Mouse (Mus musculus) lung, postnatal 0 days (tissue): ENCODE measurements around the gene Dynlt1b. TPM values are rescaled to one million over a fixed set of nuclear protein-coding genes. Genes with fewer than 3 reads are reported as not detected.
"Not testable (repeated sequence)": the region's sequence is repeated elsewhere in the genome, so short reads cannot be mapped to it uniquely, and the experiment has no call there.

Experiments
- ATAC-seq: fragments of 200-750 bp; cut with Nextera tagmentation; 2 replicates; pipeline ENCODE4 v1.8.0; 2017; ENCODE audit warnings: moderate library complexity
- DNase-seq: peaks from one replicate; pipeline ENCODE4 v3.0.0-alpha.2; 2016; ENCODE audit warnings: low spot score
- H3K27ac ChIP-seq: fragments of 300-500 bp; sonication (generic); 2 replicates; pipeline ENCODE4 v1.5.1; 2014; ENCODE audit warnings: antibody characterized with exemption, mild to moderate bottlenecking, low read length, mixed read lengths
- H3K27me3 ChIP-seq: fragments of 300-500 bp; sonication (generic); replicated peaks from 2 replicates; pipeline ENCODE4 v1.6.1; 2014; ENCODE audit warnings: low read length, mixed read lengths; ENCODE audit not compliant: insufficient read depth
- H3K36me3 ChIP-seq: fragments of 300-500 bp; sonication (generic); 2 replicates; pipeline ENCODE4 v1.6.1; 2014; ENCODE audit warnings: low read length, mixed read lengths; ENCODE audit not compliant: insufficient read depth
- H3K4me1 ChIP-seq: fragments of 300-500 bp; sonication (generic); 2 replicates; pipeline ENCODE4 v1.6.1; 2014; ENCODE audit warnings: antibody characterized with exemption, low read depth, low read length, mixed read lengths; ENCODE audit not compliant: insufficient read depth
- H3K4me2 ChIP-seq: fragments of 300-500 bp; sonication (generic); replicated peaks from 2 replicates; pipeline ENCODE4 v1.6.1; 2014; ENCODE audit warnings: low read depth, mild to moderate bottlenecking, low read length, moderate library complexity, mixed read lengths
- H3K4me3 ChIP-seq: fragments of 300-500 bp; sonication (generic); 2 replicates; pipeline ENCODE4 v1.5.1; 2014; ENCODE audit warnings: low read depth, low read length
- H3K9ac ChIP-seq: fragments of 300-500 bp; sonication (generic); replicated peaks from 2 replicates; pipeline ENCODE4 v1.6.1; 2014; ENCODE audit warnings: low read depth, mild to moderate bottlenecking
- H3K9me3 ChIP-seq: fragments of 300-500 bp; sonication (generic); 2 replicates; pipeline ENCODE4 v1.6.1; 2016; ENCODE audit warnings: low read length, mixed read lengths
- EP300 ChIP-seq: IDR thresholded peaks from 2 replicates; pipeline ENCODE4 v1.6.1; 2016; ENCODE audit warnings: antibody characterized with exemption, mild to moderate bottlenecking, control low read depth
- whole genome bisulfite sequencing: fragments of 180-500 bp; shearing (Covaris S2); extraction: QIAGEN DNeasy Blood & Tissue Kit; methylation state at CpG from one replicate; pipeline ENCODE4 v1.1.7; 2014; 5-methylcytosine and 5-hydroxymethylcytosine counted together
- polyA plus RNA-seq: library from polyadenylated mRNA; unstranded; fragments of >200 nt; fragmentation: Nextera tagmentation; extraction: Ambion mirVana; gene quantifications from 2 replicates; pipeline ENCODE4 v1.2.1, GENCODE M21; 2015

Dynlt1b gene
- polyA plus RNA-seq, 1 experiment from 2014 or later: 571 TPM

GRCm38 (mm10) chr17:6420557-6420956, 9.4 kb upstream of the Dynlt1b start:
- 47% methylated on average over 1 of the region's 2 CpGs for WGBS
- peak; percentile 78 for ATAC-seq
- H3K36me3 ChIP-seq, H3K4me1 ChIP-seq, DNase-seq, H3K27ac ChIP-seq, H3K4me3 ChIP-seq, H3K9ac ChIP-seq, H3K4me2 ChIP-seq, H3K9me3 ChIP-seq, H3K27me3 ChIP-seq: not testable (repeated sequence)
- TF ChIP-seq EP300: peak; percentile 46; the same call in 1 of the 2 replicates

GRCm38 (mm10) chr17:6421547-6422326, 8.2 kb upstream of the Dynlt1b start:
- H3K4me3 ChIP-seq, H3K9ac ChIP-seq, H3K27me3 ChIP-seq, H3K9me3 ChIP-seq, ATAC-seq, H3K36me3 ChIP-seq, H3K4me2 ChIP-seq, H3K27ac ChIP-seq, H3K4me1 ChIP-seq: not testable (repeated sequence)
- peak; percentile 48 for DNase-seq
- WGBS: 55% methylated on average over 10 of the region's 14 CpGs

- H3K9ac ChIP-seq, ATAC-seq, H3K4me1 ChIP-seq, H3K27me3 ChIP-seq, H3K4me2 ChIP-seq, H3K4me3 ChIP-seq, H3K9me3 ChIP-seq, H3K36me3 ChIP-seq, H3K27ac ChIP-seq: not testable (repeated sequence)
- 70% methylated on average over 2 of the region's 2 CpGs for WGBS
- peak; percentile 2 for DNase-seq
Observed at GRCm38 (mm10) chr17:6422370-6422769, 7.5 kb upstream of the Dynlt1b start.

GRCm38 (mm10) chr17:6422805-6423204, 7.1 kb upstream of the Dynlt1b start:
- not testable (repeated sequence) for H3K36me3 ChIP-seq, H3K4me1 ChIP-seq, ATAC-seq, H3K27me3 ChIP-seq, H3K4me2 ChIP-seq, H3K27ac ChIP-seq, H3K4me3 ChIP-seq, H3K9me3 ChIP-seq, H3K9ac ChIP-seq
- DNase-seq: peak; percentile 3
- WGBS: 55% methylated on average over 3 of the region's 3 CpGs

GRCm38 (mm10) chr17:6424294-6424980, 5.5 kb upstream of the Dynlt1b start:
- DNase-seq (peak; percentile 81), ATAC-seq (peak; percentile 80)
- H3K4me2 ChIP-seq, H3K9me3 ChIP-seq, H3K4me3 ChIP-seq, H3K27ac ChIP-seq, H3K4me1 ChIP-seq, H3K36me3 ChIP-seq, H3K27me3 ChIP-seq, H3K9ac ChIP-seq: not testable (repeated sequence)
- 29% methylated on average over 12 of the region's 12 CpGs for WGBS
- TF ChIP-seq EP300: peak; percentile 36; the same call in 1 of the 2 replicates

- not testable (repeated sequence) for H3K4me2 ChIP-seq, H3K9me3 ChIP-seq, ATAC-seq, H3K36me3 ChIP-seq, H3K27me3 ChIP-seq, H3K4me1 ChIP-seq, H3K27ac ChIP-seq, H3K9ac ChIP-seq, H3K4me3 ChIP-seq
- WGBS: 72% methylated on average over 2 of the region's 3 CpGs
- peak; percentile 32 for DNase-seq
Observed at GRCm38 (mm10) chr17:6425325-6425724, 4.6 kb upstream of the Dynlt1b start.

GRCm38 (mm10) chr17:6426869-6427268, 3.0 kb upstream of the Dynlt1b start:
- not testable (repeated sequence) for H3K27me3 ChIP-seq, ATAC-seq, H3K4me1 ChIP-seq, H3K27ac ChIP-seq, H3K4me3 ChIP-seq, H3K9me3 ChIP-seq, H3K36me3 ChIP-seq, H3K4me2 ChIP-seq, H3K9ac ChIP-seq
- WGBS: 49% methylated on average over 4 of the region's 8 CpGs
- peak; percentile 1 for DNase-seq

GRCm38 (mm10) chr17:6428926-6429325, 986 bp upstream of the Dynlt1b start:
- not testable (repeated sequence) for H3K9ac ChIP-seq, H3K36me3 ChIP-seq, H3K4me3 ChIP-seq, H3K27ac ChIP-seq, H3K4me1 ChIP-seq, H3K27me3 ChIP-seq, ATAC-seq, H3K4me2 ChIP-seq, H3K9me3 ChIP-seq
- DNase-seq: peak; percentile 75
- WGBS: 76% methylated on average over 2 of the region's 2 CpGs

GRCm38 (mm10) chr17:6430410-6431001, 594 bp downstream of the Dynlt1b start:
- Histone ChIP-seq H3K9ac (peak overlapping the region; percentile 13; the same call in 1 of the 2 replicates), H3K4me2 (peak overlapping the region; percentile 46), H3K4me3 (peak overlapping the region; percentile 50)
- not testable (repeated sequence) for H3K36me3 ChIP-seq, H3K9me3 ChIP-seq, H3K4me1 ChIP-seq, DNase-seq, H3K27ac ChIP-seq, H3K27me3 ChIP-seq
- ATAC-seq: peak; percentile 21
- WGBS: 0% methylated on average over 8 of the region's 9 CpGs
